Mouse (Mus musculus) heart, postnatal 36 days (tissue): ENCODE results near the gene Tex33. TPM values are rescaled to one million over a fixed set of nuclear protein-coding genes. Genes with fewer than 3 reads are reported as not detected.
"Not testable (repeated sequence)": the region's sequence is repeated elsewhere in the genome, so short reads cannot be mapped to it uniquely, and the experiment has no call there.

ENCODE experiments used
- DNase-seq, 2 experiments: peaks; one replicate each; pipeline ENCODE4 v3.0.0; 2021 to 2022
- intact Hi-C: fragments of 180-260 bp; cut with DNase I; formaldehyde crosslinking; loops from one replicate; pipeline ENCODE4 v1.15.1; 2025
- total RNA-seq, 2 experiments: library from RNA; stranded (reverse); gene quantifications; 2 replicates each; pipeline ENCODE4 v1.2.3; 2021

Tex33 gene
- total RNA-seq, 2 experiments from 2014 or later: not detected

- DNase-seq: no peak
- intact Hi-C loops: no loop called here
Measured at GRCm38 (mm10) chr15:78383450-78384219, 12.1 kb downstream of the Tex33 start.

GRCm38 (mm10) chr15:78382115-78382514, 13.6 kb downstream of the Tex33 start:
- intact Hi-C loops: no loop called here
- DNase-seq: no peak

GRCm38 (mm10) chr15:78380741-78381140, 15.0 kb downstream of the Tex33 start:
- no peak for DNase-seq
- intact Hi-C loops: no loop called here

- DNase-seq: no peak
- intact Hi-C loops: no loop called here
Measured at GRCm38 (mm10) chr15:78380208-78380607, 15.5 kb downstream of the Tex33 start.

GRCm38 (mm10) chr15:78378556-78378955, 17.2 kb downstream of the Tex33 start:
- DNase-seq: no peak
- intact Hi-C loops: no loop called here

GRCm38 (mm10) chr15:78377859-78378258, 17.9 kb downstream of the Tex33 start:
- intact Hi-C loops: no loop called here
- DNase-seq: no peak

GRCm38 (mm10) chr15:78374204-78374603, 21.5 kb downstream of the Tex33 start:
- DNase-seq: no peak
- intact Hi-C loops: no loop called here

- intact Hi-C loops: no loop called here
- DNase-seq: no peak
Measured at GRCm38 (mm10) chr15:78372796-78373195, 22.9 kb downstream of the Tex33 start.

- intact Hi-C loops: loop anchor here (1.0 to 5.0 kb wide), 3 partner anchors 47 to 195 kb away; partner anchors contain the start of gene Ift27
- no peak for DNase-seq
Measured at GRCm38 (mm10) chr15:78369641-78370040, 26.1 kb downstream of the Tex33 start.

- intact Hi-C loops: loop anchor here (1.0 to 5.0 kb wide), 3 partner anchors 47 to 194 kb away; partner anchors contain the start of gene Ift27
Measured at GRCm38 (mm10) chr15:78368926-78369346, 26.8 kb downstream of the Tex33 start.

GRCm38 (mm10) chr15:78367811-78368210, 27.9 kb downstream of the Tex33 start:
- DNase-seq: no peak
- intact Hi-C loops: loop anchor here (2.0 to 5.0 kb wide), 2 partner anchors 46 to 193 kb away; partner anchors contain the start of gene Ift27

More at GRCm38 (mm10) chr15:78368926-78369346, 26.8 kb downstream of the Tex33 start:
- DNase-seq: peak; percentile 56 to 67

- intact Hi-C loops: loop anchor here (5.0 kb wide), 1 partner anchor 45 kb away; no protein-coding TSS in a partner anchor
Measured at GRCm38 (mm10) chr15:78366875-78367274, 28.8 kb downstream of the Tex33 start.

GRCm38 (mm10) chr15:78365916-78366315, 29.8 kb downstream of the Tex33 start:
- intact Hi-C loops: loop anchor here (5.0 kb wide), 1 partner anchor 44 kb away; no protein-coding TSS in a partner anchor
- DNase-seq: no peak

More at GRCm38 (mm10) chr15:78366875-78367274, 28.8 kb downstream of the Tex33 start:
- no peak for DNase-seq

GRCm38 (mm10) chr15:78355548-78355947, 40.2 kb downstream of the Tex33 start:
- DNase-seq: no peak
- intact Hi-C loops: loop anchor here (1.0 kb wide), 1 partner anchor 67 kb away; no protein-coding TSS in a partner anchor

GRCm38 (mm10) chr15:78354958-78355357, 40.8 kb downstream of the Tex33 start:
- DNase-seq: peak in 1 of 2 experiments; percentile 46
- intact Hi-C loops: loop anchor here (1.0 kb wide), 1 partner anchor 67 kb away; no protein-coding TSS in a partner anchor

GRCm38 (mm10) chr15:78351586-78352165, 44.0 kb downstream of the Tex33 start:
- DNase-seq: no peak
- intact Hi-C loops: no loop called here

GRCm38 (mm10) chr15:78344567-78344966, 51.1 kb downstream of the Tex33 start:
- no peak for DNase-seq
- intact Hi-C loops: no loop called here

- intact Hi-C loops: no loop called here
- no peak for DNase-seq
Measured at GRCm38 (mm10) chr15:78343683-78344082, 52.0 kb downstream of the Tex33 start.

- intact Hi-C loops: loop anchor here (1.0 to 2.0 kb wide), 2 partner anchors 84 to 166 kb away; partner anchors contain the start of gene Ift27
Measured at GRCm38 (mm10) chr15:78340919-78341318, 54.8 kb downstream of the Tex33 start.

GRCm38 (mm10) chr15:78339627-78340423, 55.9 kb downstream of the Tex33 start:
- intact Hi-C loops: loop anchor here (1.0 to 2.0 kb wide), 2 partner anchors 83 to 165 kb away; partner anchors contain the start of gene Ift27
- peak; percentile 54 to 68 for DNase-seq

More at GRCm38 (mm10) chr15:78340919-78341318, 54.8 kb downstream of the Tex33 start:
- DNase-seq: not testable (repeated sequence)
